Mouse (Mus musculus) spleen, adult 2 months (tissue): Measurements from ENCODE around the gene Pkn3.

Experiments
- CTCF ChIP-seq: fragments of 200-500 bp; IDR thresholded peaks from 2 replicates; pipeline ENCODE4 v1.5.1; 2011; ENCODE audit warnings: mild to moderate bottlenecking, inconsistent platforms; ENCODE audit not compliant: insufficient read depth, insufficient read length, insufficient replicate concordance; ENCODE audit errors: extremely low read depth
- POLR2A ChIP-seq: fragments of 200-500 bp; IDR thresholded peaks from 2 replicates; pipeline ENCODE4 v1.6.1; 2011; ENCODE audit warnings: low read depth, low read length, inconsistent platforms

DNA sequence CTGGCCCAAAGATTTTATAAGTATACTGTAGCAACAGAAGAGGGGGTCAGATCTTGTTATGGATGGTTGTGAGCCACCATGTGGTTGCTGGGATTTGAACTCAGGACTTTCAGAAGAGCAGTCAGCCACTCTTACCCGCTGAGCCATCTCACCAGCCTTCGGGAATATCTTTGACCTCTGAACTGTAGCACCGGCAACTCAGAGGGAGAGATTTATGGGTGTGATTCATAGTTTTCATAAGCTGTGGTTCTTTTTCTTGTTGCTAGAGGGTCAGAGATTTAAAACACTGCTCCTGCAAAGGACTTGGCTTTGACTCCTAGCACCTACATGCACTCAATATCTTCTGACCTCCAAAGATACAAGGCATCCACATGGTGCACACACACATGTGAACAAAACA is 1.9 kb upstream of the Pkn3 start:
- no peak for TF ChIP-seq POLR2A
- no peak for TF ChIP-seq CTCF
